Mouse (Mus musculus): ENCODE results near the gene Akr1c20. TPM values are rescaled to one million over a fixed set of nuclear protein-coding genes. Genes with fewer than 3 reads are reported as not detected.

Gene Akr1c20
- polyA plus RNA-seq (2012): not detected in 2 replicates

DNA sequence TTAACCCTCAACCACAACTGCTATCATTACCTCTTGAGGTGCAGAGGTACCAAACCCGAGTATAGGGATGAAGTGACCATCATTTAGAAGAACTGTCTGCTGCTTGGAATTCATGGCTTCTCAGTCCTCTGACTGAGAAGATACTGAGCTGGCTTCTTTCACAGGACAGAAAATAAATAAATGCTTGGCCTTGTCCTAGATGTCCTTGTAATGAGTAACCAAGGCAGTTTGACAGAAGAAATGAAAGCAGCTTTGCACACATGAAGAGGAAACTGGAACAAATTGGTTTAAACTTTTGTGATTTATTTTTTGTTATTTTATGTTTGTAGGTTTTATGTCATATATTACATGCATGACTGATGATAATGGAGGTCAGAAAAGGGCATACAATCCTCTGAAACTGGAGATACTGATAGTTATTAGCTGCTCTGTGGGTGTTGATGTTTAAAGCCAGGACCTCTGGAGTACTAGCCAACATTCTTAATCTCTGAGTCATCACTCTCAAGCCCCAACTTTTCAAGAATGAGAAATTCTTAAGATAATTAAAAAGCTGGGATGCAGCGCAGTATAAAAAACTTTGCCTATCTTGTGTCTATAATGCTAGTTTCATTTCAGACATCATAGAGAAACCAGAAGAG, at the start of gene Akr1c20:
Akr1c20 (minus strand) TSS at position 145 of the 638 bp plus-strand sequence.
- TF ChIP-seq GATA1 (IDR thresholded peaks at IDR 0.05; ENCODE audit: low read length) (no peak), TAL1 (IDR thresholded peaks at IDR 0.05; ENCODE audit: low read length) (no peak)
- no peaks in the 10 kb centered on the region for H3K27me3 ChIP-seq (ENCODE audit: control insufficient read depth)
- H3K4me1 ChIP-seq (ENCODE audit: control insufficient read depth): no peaks in the 10 kb centered on the region
- no peak within 1 kb of the TSS for H3K4me3 ChIP-seq (replicated peaks)
- no peaks in the 10 kb centered on the region for H3K36me3 ChIP-seq (ENCODE audit: control insufficient read depth)
- no peaks in the 10 kb centered on the region for H3K9me3 ChIP-seq (ENCODE audit: control insufficient read depth, low read length)

- Histone ChIP-seq H3K9me3 (ENCODE audit: control insufficient read depth, low read length) (peaks cover 5% of the 10 kb centered on the region), H3K36me3 (ENCODE audit: control insufficient read depth) (no peaks in the 10 kb centered on the region), H3K4me1 (ENCODE audit: control insufficient read depth) (no peaks in the 10 kb centered on the region), H3K27me3 (ENCODE audit: control insufficient read depth) (no peaks in the 10 kb centered on the region), H3K4me3 (replicated peaks) (no peak overlapping the region)
- no peak for TF ChIP-seq GATA1 (IDR thresholded peaks at IDR 0.05; ENCODE audit: low read length)
- TF ChIP-seq TAL1 (IDR thresholded peaks at IDR 0.05; ENCODE audit: low read length): no peak
Measured at GRCm38 (mm10) chr13:4565996-4566395, 42.9 kb upstream of the Akr1c20 start.

DNA sequence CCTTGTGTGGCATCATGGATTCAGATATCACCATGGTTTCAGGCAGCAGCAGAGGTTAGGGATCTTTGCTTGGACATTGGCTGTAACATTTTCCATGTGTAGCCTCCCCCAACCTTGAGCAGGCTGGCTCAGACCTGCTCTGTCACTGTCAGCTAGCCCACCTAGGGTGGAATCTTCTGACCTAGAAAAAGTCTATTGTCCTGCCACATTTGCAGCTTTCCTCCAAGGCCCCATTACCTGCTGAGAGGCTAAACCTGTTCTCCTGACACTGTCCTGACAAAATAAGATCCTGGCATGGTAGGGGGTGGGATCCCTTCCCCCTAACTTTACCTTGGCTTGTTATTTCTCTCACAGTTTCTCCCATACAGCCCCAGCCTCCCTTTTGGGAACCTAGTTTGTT, 37.4 kb upstream of the Akr1c20 start:
- Histone ChIP-seq H3K27me3 (ENCODE audit: control insufficient read depth) (no peaks in the 10 kb centered on the region), H3K9me3 (ENCODE audit: control insufficient read depth, low read length) (no peaks in the 10 kb centered on the region), H3K36me3 (ENCODE audit: control insufficient read depth) (no peaks in the 10 kb centered on the region), H3K4me1 (ENCODE audit: control insufficient read depth) (no peaks in the 10 kb centered on the region), H3K4me3 (replicated peaks) (no peak overlapping the region)
- TF ChIP-seq GATA1 (IDR thresholded peaks at IDR 0.05; ENCODE audit: low read length) (no peak), TAL1 (IDR thresholded peaks at IDR 0.05; ENCODE audit: low read length) (no peak)

DNA sequence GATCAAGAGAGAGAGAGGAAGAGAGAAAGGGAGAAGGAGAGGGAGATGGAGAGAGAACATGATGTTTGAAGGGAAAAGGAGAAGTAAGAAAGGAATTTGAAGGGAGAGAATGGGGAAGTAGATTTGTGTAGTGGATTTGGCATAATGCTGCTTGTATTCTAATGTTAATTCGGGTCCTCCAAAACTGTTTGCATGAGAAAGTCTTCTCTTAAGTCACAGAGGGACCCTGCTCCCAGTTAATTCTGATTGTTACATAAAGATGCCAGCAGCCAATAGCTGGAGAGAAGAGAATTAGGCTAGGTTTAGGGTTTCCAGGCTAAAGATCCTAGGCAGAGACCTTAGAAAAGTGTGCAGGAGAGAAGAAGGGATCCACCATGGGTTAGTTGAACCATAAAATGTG, 36.0 kb upstream of the Akr1c20 start:
- H3K9me3 ChIP-seq (ENCODE audit: control insufficient read depth, low read length): no peaks in the 10 kb centered on the region
- H3K4me1 ChIP-seq (ENCODE audit: control insufficient read depth): no peaks in the 10 kb centered on the region
- no peak overlapping the region for H3K4me3 ChIP-seq (replicated peaks)
- H3K36me3 ChIP-seq (ENCODE audit: control insufficient read depth): no peaks in the 10 kb centered on the region
- no peaks in the 10 kb centered on the region for H3K27me3 ChIP-seq (ENCODE audit: control insufficient read depth)
- no peak for TF ChIP-seq GATA1 (IDR thresholded peaks at IDR 0.05; ENCODE audit: low read length)
- no peak for TF ChIP-seq TAL1 (IDR thresholded peaks at IDR 0.05; ENCODE audit: low read length)

GRCm38 (mm10) chr13:4514811-4515210, 8.3 kb downstream of the Akr1c20 start:
- TF ChIP-seq GATA1 (IDR thresholded peaks at IDR 0.05; ENCODE audit: low read length) (no peak), TAL1 (IDR thresholded peaks at IDR 0.05; ENCODE audit: low read length) (no peak)
- Histone ChIP-seq H3K9me3 (ENCODE audit: control insufficient read depth, low read length) (no peaks in the 10 kb centered on the region), H3K36me3 (ENCODE audit: control insufficient read depth) (no peaks in the 10 kb centered on the region), H3K27me3 (ENCODE audit: control insufficient read depth) (no peaks in the 10 kb centered on the region), H3K4me1 (ENCODE audit: control insufficient read depth) (no peaks in the 10 kb centered on the region), H3K4me3 (replicated peaks) (no peak overlapping the region)

GRCm38 (mm10) chr13:4467896-4468295, 55.2 kb downstream of the Akr1c20 start:
- H3K4me3 ChIP-seq (replicated peaks): no peak overlapping the region
- H3K4me1 ChIP-seq (ENCODE audit: control insufficient read depth): no peaks in the 10 kb centered on the region
- TF ChIP-seq GATA1 (IDR thresholded peaks at IDR 0.05; ENCODE audit: low read length) (no peak), TAL1 (IDR thresholded peaks at IDR 0.05; ENCODE audit: low read length) (no peak)
- H3K36me3 ChIP-seq (ENCODE audit: control insufficient read depth): no peaks in the 10 kb centered on the region
- H3K9me3 ChIP-seq (ENCODE audit: control insufficient read depth, low read length): 0 out of 2 replicates have a peak, but pooled peaks cover 5% of the 10 kb centered on the region
- no peaks in the 10 kb centered on the region for H3K27me3 ChIP-seq (ENCODE audit: control insufficient read depth)

DNA sequence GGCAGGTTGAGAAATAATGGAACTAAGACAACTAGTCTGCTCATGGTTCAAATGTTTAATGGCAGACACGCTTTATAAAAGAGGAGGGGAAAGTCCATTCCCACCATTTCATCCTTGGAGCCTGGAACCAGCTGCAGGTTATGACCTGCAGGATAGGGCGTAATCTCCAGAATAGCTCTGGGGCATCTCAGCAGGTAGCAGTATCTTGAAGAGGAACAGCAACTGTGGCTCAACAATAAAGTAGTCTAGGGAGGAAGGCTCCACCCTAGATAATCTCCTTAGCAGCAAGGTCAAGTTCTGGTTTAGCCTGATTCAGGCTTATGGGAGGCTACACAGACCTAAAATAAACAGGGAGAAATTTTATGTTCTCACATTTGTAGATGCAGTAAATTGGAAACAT, 57.5 kb downstream of the Akr1c20 start:
- H3K4me1 ChIP-seq (ENCODE audit: control insufficient read depth): no peaks in the 10 kb centered on the region
- H3K36me3 ChIP-seq (ENCODE audit: control insufficient read depth): no peaks in the 10 kb centered on the region
- no peak overlapping the region for H3K4me3 ChIP-seq (replicated peaks)
- H3K9me3 ChIP-seq (ENCODE audit: control insufficient read depth, low read length): 0 out of 2 replicates have a peak, but pooled peaks cover 5% of the 10 kb centered on the region
- no peaks in the 10 kb centered on the region for H3K27me3 ChIP-seq (ENCODE audit: control insufficient read depth)
- TF ChIP-seq GATA1 (IDR thresholded peaks at IDR 0.05; ENCODE audit: low read length) (no peak), TAL1 (IDR thresholded peaks at IDR 0.05; ENCODE audit: low read length) (no peak)

Other genes with a start within 250 kb of the Akr1c20 start
- gene Akr1c12, start 243.9 kb downstream of the Akr1c20 start, polyA plus RNA-seq (2012): not detected in 2 replicates
- not detected in 2 replicates for gene Akr1c6, start 89.0 kb downstream of the Akr1c20 start, polyA plus RNA-seq (2012)
- gene Akr1c21, start 50.7 kb upstream of the Akr1c20 start, polyA plus RNA-seq (2012): not detected in 2 replicates
- gene Akr1e1, start 85.8 kb upstream of the Akr1c20 start, polyA plus RNA-seq (2012): 0.01 and 0.04 TPM in 2 replicates

Measured in erythroblast, embryonic 14.5 days (primary cell).